15 mouse cellular contexts compared by ENCODE assay signal in genomic region chr14:75180551-75180978, GRCm38 (mm10). TPM values are rescaled to one million over a fixed set of nuclear protein-coding genes. Genes with fewer than 3 reads are reported as not detected.
DNase-seq lines count a peak whose midpoint lies in the region; ATAC-seq lines count a peak whose summit lies in the region.
"Had no signal": no experiment of that assay in that cellular context is flagged by ENCODE, and none has a peak within 500 bp of the region (broad histone marks: within the 10 kb centered on the region; RNA-seq: fewer than 3 reads in every experiment).

No protein-coding gene starts in this region.

- H3K4me1 ChIP-seq in heart, embryonic 16.5 days (ENCODE audit: control insufficient read depth, insufficient read depth, low read length), result 0 out of 2 replicates have a peak, but pooled peaks cover 3% of the 10 kb centered on the region
- H3K4me1 ChIP-seq in heart, embryonic 12.5 days (replicated peaks), result peaks cover 18% of the 10 kb centered on the region
- H3K4me1 ChIP-seq in brown adipose tissue, adult 24 weeks (ENCODE audit: control insufficient read depth, insufficient read depth, insufficient read length, low read length), result no peaks in the 10 kb centered on the region
- no peaks in the 10 kb centered on the region for H3K4me1 ChIP-seq in midbrain, embryonic 15.5 days

- no peak overlapping the region for H3K27ac ChIP-seq in heart, embryonic 16.5 days (ENCODE audit: low read length)
- H3K27ac ChIP-seq in heart, embryonic 12.5 days (ENCODE audit: poor library complexity, severe bottlenecking), result no peak overlapping the region
- H3K27ac ChIP-seq in brown adipose tissue, adult 24 weeks (replicated peaks; ENCODE audit: low read depth, low read length), result peak overlapping the region; percentile 47
- H3K27ac ChIP-seq in midbrain, embryonic 15.5 days, result no peak overlapping the region
- H3K27ac ChIP-seq: heart, embryonic 13.5 days; lung, embryonic 15.5 days had no signal

- peak; percentile 64 for DNase-seq in lung, postnatal 36 days
- peak; percentile 25 to 37 for DNase-seq in thymus, postnatal 10 days (ENCODE audit: low spot score in 2 of 2)
- no peak for DNase-seq in embryo, embryonic 9.5 days (ENCODE audit: extremely low spot score)
- no peak for DNase-seq in layer of hippocampus, postnatal 25 days (ENCODE audit: extremely low spot score in 1 of 2, low spot score in 1 of 2)
- DNase-seq: layer of hippocampus, postnatal 36 days had no signal

- H3K9me3 ChIP-seq in heart, embryonic 16.5 days (replicated peaks; ENCODE audit: control insufficient read depth, low read length), result no peaks in the 10 kb centered on the region
- no peaks in the 10 kb centered on the region for H3K9me3 ChIP-seq in heart, embryonic 12.5 days (replicated peaks)
- H3K9me3 ChIP-seq in midbrain, embryonic 15.5 days, result no peaks in the 10 kb centered on the region
- H3K9me3 ChIP-seq: heart, embryonic 13.5 days; lung, embryonic 15.5 days had no signal

- no peaks in the 10 kb centered on the region for H3K36me3 ChIP-seq in heart, embryonic 16.5 days (ENCODE audit: control insufficient read depth, insufficient read depth)
- H3K36me3 ChIP-seq in heart, embryonic 12.5 days, result no peaks in the 10 kb centered on the region
- no peaks in the 10 kb centered on the region for H3K36me3 ChIP-seq in midbrain, embryonic 15.5 days (replicated peaks)
- H3K36me3 ChIP-seq: heart, embryonic 13.5 days; lung, embryonic 15.5 days had no signal

- H3K4me3 ChIP-seq in heart, embryonic 16.5 days (ENCODE audit: low read length), result no peak overlapping the region
- no peak overlapping the region for H3K4me3 ChIP-seq in heart, embryonic 12.5 days
- H3K4me3 ChIP-seq in brown adipose tissue, adult 24 weeks (ENCODE audit: insufficient read depth, low read depth, low read length), result no peak overlapping the region
- H3K4me3 ChIP-seq in midbrain, embryonic 15.5 days, result no peak overlapping the region
- H3K4me3 ChIP-seq: heart, embryonic 13.5 days; lung, embryonic 15.5 days had no signal

- H3K27me3 ChIP-seq in heart, embryonic 16.5 days (ENCODE audit: control insufficient read depth, insufficient read depth, low read length), result no peaks in the 10 kb centered on the region
- H3K27me3 ChIP-seq in heart, embryonic 12.5 days (replicated peaks), result no peaks in the 10 kb centered on the region
- no peaks in the 10 kb centered on the region for H3K27me3 ChIP-seq in midbrain, embryonic 15.5 days (replicated peaks)
- H3K27me3 ChIP-seq: heart, embryonic 13.5 days; lung, embryonic 15.5 days had no signal

- no peak overlapping the region for H3K9ac ChIP-seq in heart, embryonic 16.5 days (ENCODE audit: low read length)
- H3K9ac ChIP-seq in heart, embryonic 12.5 days, result no peak overlapping the region
- H3K9ac ChIP-seq in midbrain, embryonic 15.5 days, result no peak overlapping the region
- H3K9ac ChIP-seq: heart, embryonic 13.5 days; lung, embryonic 15.5 days had no signal

- WGBS in heart, embryonic 16.5 days, result 74% methylated on average over 8 of the region's 8 CpGs
- WGBS in heart, embryonic 12.5 days, result 79% methylated on average over 8 of the region's 8 CpGs
- 93% methylated on average over 8 of the region's 8 CpGs for WGBS in midbrain, embryonic 15.5 days

- peak overlapping the region; percentile 10; the same call in 1 of the 2 replicates for H3K4me2 ChIP-seq in heart, embryonic 16.5 days (ENCODE audit: low read depth, low read length)
- H3K4me2 ChIP-seq in heart, embryonic 12.5 days, result no peak overlapping the region
- no peak overlapping the region for H3K4me2 ChIP-seq in midbrain, embryonic 15.5 days
- H3K4me2 ChIP-seq: heart, embryonic 13.5 days; lung, embryonic 15.5 days had no signal

- ATAC-seq in heart, embryonic 16.5 days (replicated peaks; ENCODE audit: extremely low read depth, insufficient read depth, low FRiP score), result no peak
- ATAC-seq in heart, embryonic 12.5 days (ENCODE audit: insufficient number of reproducible peaks, low FRiP score), result no peak
- ATAC-seq in midbrain, embryonic 15.5 days (replicated peaks), result no peak

RNA-seq across cellular contexts. Expression of gene Lcp1, which starts 49.7 kb away (rescaled TPM):
- 32.7 and 47.5 TPM in 2 replicates for polyA plus RNA-seq in heart, embryonic 16.5 days (2015; fragmentation: Nextera tagmentation; extraction: Ambion mirVana)
- 36.1 and 37.2 TPM in 2 replicates for polyA plus RNA-seq in heart, embryonic 12.5 days (2016; fragmentation: Nextera tagmentation; extraction: Ambion mirVana)
- polyA plus RNA-seq in brown adipose tissue, adult 24 weeks (2012; ENCODE audit: insufficient read depth, insufficient read length, missing spikeins), result 13.4 and 14.5 TPM in 2 replicates
- total RNA-seq in layer of hippocampus, postnatal 25 days (2021), result 1 to 10 TPM; 7.8 to 8.8 TPM
- 12.0 and 12.9 TPM in 2 replicates for polyA plus RNA-seq in midbrain, embryonic 15.5 days (2015; fragmentation: Nextera tagmentation; extraction: Ambion mirVana)

RNA-seq across cellular contexts. Expression of gene Lrrc63, which starts 49.9 kb away (rescaled TPM):
- polyA plus RNA-seq in heart, embryonic 16.5 days (2015; fragmentation: Nextera tagmentation; extraction: Ambion mirVana), result 0.07 TPM in 2 replicates
- polyA plus RNA-seq in heart, embryonic 12.5 days (2016; fragmentation: Nextera tagmentation; extraction: Ambion mirVana), result not detected in 2 replicates
- polyA plus RNA-seq in brown adipose tissue, adult 24 weeks (2012; ENCODE audit: insufficient read depth, insufficient read length, missing spikeins), result not detected in 2 replicates
- not detected for total RNA-seq in layer of hippocampus, postnatal 25 days (2021)
- polyA plus RNA-seq in midbrain, embryonic 15.5 days (2015; fragmentation: Nextera tagmentation; extraction: Ambion mirVana), result 0.06 TPM in 2 replicates
- total RNA-seq: common myeloid progenitor, adult 5-6 weeks; layer of hippocampus, postnatal 36 days had no signal
- polyA plus RNA-seq: erythroblast, embryonic 14.5 days; kidney, embryonic 16.5 days; lung, embryonic 15.5 days; stomach, embryonic 16.5 days had no signal

Comparison
In these comparisons a context has a peak if more than half of its experiments do, and no peak if none do; other contexts are left out.
1. DNase-seq: peak in lung, postnatal 36 days (single experiment) and thymus, postnatal 10 days (2 of 2); none in embryo, embryonic 9.5 days (single experiment) and layer of hippocampus, postnatal 25 days (0 of 2).